Mouse (Mus musculus): ENCODE data around the gene Spata5.

- TF ChIP-seq CTCF (IDR thresholded peaks at IDR 0.05; ENCODE audit: low read depth, low read length) (no peak), POLR2A (IDR thresholded peaks at IDR 0.05; ENCODE audit: extremely low read depth, insufficient read depth, low read length) (peak; percentile 56)
Observed at GRCm38 (mm10) chr3:37419458-37419991, at the start of gene Spata5.

All from liver, adult 2 months (tissue).